Mouse (Mus musculus): ENCODE data around the gene Hoxb13.

- TF ChIP-seq POLR2A (IDR thresholded peaks at IDR 0.05; ENCODE audit: insufficient read length, low read depth) (no peak), REST (IDR thresholded peaks at IDR 0.05; ENCODE audit: insufficient read depth, insufficient read length) (no peak), E2F4 (IDR thresholded peaks at IDR 0.05; ENCODE audit: insufficient read depth) (no peak), MYOD1 (IDR thresholded peaks at IDR 0.05; ENCODE audit: control insufficient read depth in 1 of 3, insufficient read length in 2 of 3, low read depth in 2 of 3) (no peak)
Measured at GRCm38 (mm10) chr11:96178356-96178755, 15.8 kb upstream of the Hoxb13 start.

Measured in myocyte (in vitro differentiated cells).